Mouse (Mus musculus): ENCODE data around the gene Tspan5. TPM values are rescaled to one million over a fixed set of nuclear protein-coding genes. Genes with fewer than 3 reads are reported as not detected.

Tspan5 gene
- total RNA-seq, 1 experiment = 12.7 TPM

GRCm38 (mm10) chr3:138713141-138713540, 28.9 kb upstream of the Tspan5 start:
- H3K9ac ChIP-seq (ENCODE audit: insufficient read depth, low read depth, low read length, poor library complexity, severe bottlenecking) = no peak overlapping the region
- no peaks in the 10 kb centered on the region for H3K36me3 ChIP-seq (ENCODE audit: control insufficient read depth, insufficient read depth, low read length, poor library complexity, severe bottlenecking)
- no peak for DNase-seq (ENCODE audit: low read depth, low spot score)
- no peak overlapping the region for H3K27ac ChIP-seq (ENCODE audit: insufficient read depth, low read depth, low read length, poor library complexity, severe bottlenecking)
- TF ChIP-seq ZNF384 (IDR thresholded peaks at IDR 0.05; ENCODE audit: low read depth, low read length) = no peak
- TF ChIP-seq ZC3H11A (IDR thresholded peaks at IDR 0.05; ENCODE audit: borderline replicate concordance, low read depth, low read length) = no peak; the same call in 1 of the 2 replicates
- TF ChIP-seq CHD2 (IDR thresholded peaks at IDR 0.05; ENCODE audit: low read depth, low read length) = no peak
- TF ChIP-seq HCFC1 (IDR thresholded peaks at IDR 0.05; ENCODE audit: borderline replicate concordance, insufficient read depth, low read length) = no peak
- TF ChIP-seq MAFK (IDR thresholded peaks at IDR 0.05; ENCODE audit: insufficient read depth, low read depth, low read length) = no peak
- no peaks in the 10 kb centered on the region for H3K4me1 ChIP-seq (ENCODE audit: control insufficient read depth in 2 of 2, insufficient read depth in 2 of 2, low read length in 2 of 2, poor library complexity in 1 of 2)
- in situ Hi-C loops (cut with MboI; ENCODE audit: low sequenced_read_pairs in 2 of 2, unreplicated experiment in 2 of 2) = no loop called here
- H3K9me3 ChIP-seq (ENCODE audit: control insufficient read depth, insufficient read depth, low read depth, low read length) = no peaks in the 10 kb centered on the region
- H3K4me3 ChIP-seq (ENCODE audit: insufficient read depth in 1 of 2, low read depth in 1 of 2, low read length in 2 of 2, poor library complexity in 1 of 2, severe bottlenecking in 1 of 2) = no peak overlapping the region

GRCm38 (mm10) chr3:138714788-138715187, 27.2 kb upstream of the Tspan5 start:
- TF ChIP-seq MAFK (IDR thresholded peaks at IDR 0.05; ENCODE audit: insufficient read depth, low read depth, low read length) (no peak), HCFC1 (IDR thresholded peaks at IDR 0.05; ENCODE audit: borderline replicate concordance, insufficient read depth, low read length) (no peak), ZC3H11A (IDR thresholded peaks at IDR 0.05; ENCODE audit: borderline replicate concordance, low read depth, low read length) (no peak), CHD2 (IDR thresholded peaks at IDR 0.05; ENCODE audit: low read depth, low read length) (no peak), ZNF384 (IDR thresholded peaks at IDR 0.05; ENCODE audit: low read depth, low read length) (no peak)
- no peak overlapping the region for H3K4me3 ChIP-seq (ENCODE audit: insufficient read depth in 1 of 2, low read depth in 1 of 2, low read length in 2 of 2, poor library complexity in 1 of 2, severe bottlenecking in 1 of 2)
- H3K36me3 ChIP-seq (ENCODE audit: control insufficient read depth, insufficient read depth, low read length, poor library complexity, severe bottlenecking) = no peaks in the 10 kb centered on the region
- H3K27ac ChIP-seq (ENCODE audit: insufficient read depth, low read depth, low read length, poor library complexity, severe bottlenecking) = no peak overlapping the region
- no peaks in the 10 kb centered on the region for H3K4me1 ChIP-seq (ENCODE audit: control insufficient read depth in 2 of 2, insufficient read depth in 2 of 2, low read length in 2 of 2, poor library complexity in 1 of 2)
- in situ Hi-C loops (cut with MboI; ENCODE audit: low sequenced_read_pairs in 2 of 2, unreplicated experiment in 2 of 2) = no loop called here
- no peaks in the 10 kb centered on the region for H3K9me3 ChIP-seq (ENCODE audit: control insufficient read depth, insufficient read depth, low read depth, low read length)
- DNase-seq (ENCODE audit: low read depth, low spot score) = no peak
- no peak overlapping the region for H3K9ac ChIP-seq (ENCODE audit: insufficient read depth, low read depth, low read length, poor library complexity, severe bottlenecking)

DNA sequence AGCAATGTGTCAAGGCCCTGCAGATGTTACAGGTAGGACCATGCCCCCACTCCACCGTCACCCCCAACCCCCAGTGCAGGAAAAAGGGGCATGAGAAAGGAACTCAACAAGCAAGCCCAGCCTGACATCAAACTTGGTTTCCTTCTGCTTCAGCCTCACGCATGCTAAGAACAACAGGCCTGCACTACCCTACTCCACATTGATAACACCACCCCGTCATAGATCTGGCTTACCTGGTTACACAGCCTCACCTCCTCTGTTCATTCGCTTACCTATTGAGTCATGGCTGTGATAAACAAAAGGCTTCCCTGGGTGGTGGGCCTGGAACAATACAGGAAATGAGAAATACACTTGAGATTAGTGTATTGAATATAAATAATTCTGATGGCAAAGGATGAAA, 26.8 kb upstream of the Tspan5 start:
- Histone ChIP-seq H3K4me1 (ENCODE audit: control insufficient read depth in 2 of 2, insufficient read depth in 2 of 2, low read length in 2 of 2, poor library complexity in 1 of 2) (no peaks in the 10 kb centered on the region), H3K27ac (ENCODE audit: insufficient read depth, low read depth, low read length, poor library complexity, severe bottlenecking) (no peak overlapping the region), H3K36me3 (ENCODE audit: control insufficient read depth, insufficient read depth, low read length, poor library complexity, severe bottlenecking) (no peaks in the 10 kb centered on the region), H3K9me3 (ENCODE audit: control insufficient read depth, insufficient read depth, low read depth, low read length) (no peaks in the 10 kb centered on the region), H3K4me3 (ENCODE audit: insufficient read depth in 1 of 2, low read depth in 1 of 2, low read length in 2 of 2, poor library complexity in 1 of 2, severe bottlenecking in 1 of 2) (no peak overlapping the region), H3K9ac (ENCODE audit: insufficient read depth, low read depth, low read length, poor library complexity, severe bottlenecking) (no peak overlapping the region)
- in situ Hi-C loops (cut with MboI; ENCODE audit: low sequenced_read_pairs in 2 of 2, unreplicated experiment in 2 of 2) = no loop called here
- TF ChIP-seq CHD2 (IDR thresholded peaks at IDR 0.05; ENCODE audit: low read depth, low read length) = no peak
- TF ChIP-seq HCFC1 (IDR thresholded peaks at IDR 0.05; ENCODE audit: borderline replicate concordance, insufficient read depth, low read length) = no peak
- TF ChIP-seq ZNF384 (IDR thresholded peaks at IDR 0.05; ENCODE audit: low read depth, low read length) = no peak
- TF ChIP-seq ZC3H11A (IDR thresholded peaks at IDR 0.05; ENCODE audit: borderline replicate concordance, low read depth, low read length) = no peak
- no peak for TF ChIP-seq MAFK (IDR thresholded peaks at IDR 0.05; ENCODE audit: insufficient read depth, low read depth, low read length)
- DNase-seq (ENCODE audit: low read depth, low spot score) = no peak

DNA sequence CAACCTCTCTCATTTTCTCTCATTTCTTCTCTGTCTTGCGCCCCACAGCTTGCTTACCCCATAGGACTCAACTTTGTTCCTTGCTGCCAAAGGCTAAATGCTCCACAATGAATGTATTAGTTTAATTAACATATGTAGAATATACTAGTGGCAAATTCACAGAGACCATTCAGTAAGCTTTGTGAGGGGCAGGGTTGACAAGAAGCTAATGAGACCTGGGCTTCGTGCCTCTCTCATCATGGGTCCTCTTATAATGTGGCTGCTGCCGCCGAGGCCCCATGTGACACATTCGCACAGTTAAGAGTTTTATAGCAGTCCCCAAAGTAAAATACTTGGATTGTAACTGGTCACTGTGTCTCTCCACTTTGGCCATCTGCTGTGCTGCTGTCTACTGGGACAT, 25.0 kb upstream of the Tspan5 start:
- H3K9ac ChIP-seq (ENCODE audit: insufficient read depth, low read depth, low read length, poor library complexity, severe bottlenecking) = no peak overlapping the region
- in situ Hi-C loops (cut with MboI; ENCODE audit: low sequenced_read_pairs in 2 of 2, unreplicated experiment in 2 of 2) = no loop called here
- no peak for DNase-seq (ENCODE audit: low read depth, low spot score)
- TF ChIP-seq MAFK (IDR thresholded peaks at IDR 0.05; ENCODE audit: insufficient read depth, low read depth, low read length) (no peak), CHD2 (IDR thresholded peaks at IDR 0.05; ENCODE audit: low read depth, low read length) (no peak), HCFC1 (IDR thresholded peaks at IDR 0.05; ENCODE audit: borderline replicate concordance, insufficient read depth, low read length) (no peak), ZC3H11A (IDR thresholded peaks at IDR 0.05; ENCODE audit: borderline replicate concordance, low read depth, low read length) (no peak), ZNF384 (IDR thresholded peaks at IDR 0.05; ENCODE audit: low read depth, low read length) (no peak)
- no peaks in the 10 kb centered on the region for H3K9me3 ChIP-seq (ENCODE audit: control insufficient read depth, insufficient read depth, low read depth, low read length)
- H3K4me3 ChIP-seq (ENCODE audit: insufficient read depth in 1 of 2, low read depth in 1 of 2, low read length in 2 of 2, poor library complexity in 1 of 2, severe bottlenecking in 1 of 2) = no peak overlapping the region
- no peak overlapping the region for H3K27ac ChIP-seq (ENCODE audit: insufficient read depth, low read depth, low read length, poor library complexity, severe bottlenecking)
- H3K36me3 ChIP-seq (ENCODE audit: control insufficient read depth, insufficient read depth, low read length, poor library complexity, severe bottlenecking) = no peaks in the 10 kb centered on the region
- no peaks in the 10 kb centered on the region for H3K4me1 ChIP-seq (ENCODE audit: control insufficient read depth in 2 of 2, insufficient read depth in 2 of 2, low read length in 2 of 2, poor library complexity in 1 of 2)

- DNase-seq (ENCODE audit: low read depth, low spot score) = no peak
- Histone ChIP-seq H3K36me3 (ENCODE audit: control insufficient read depth, insufficient read depth, low read length, poor library complexity, severe bottlenecking) (no peaks in the 10 kb centered on the region), H3K4me1 (ENCODE audit: control insufficient read depth in 2 of 2, insufficient read depth in 2 of 2, low read length in 2 of 2, poor library complexity in 1 of 2) (peaks cover 0 to 2% of the 10 kb centered on the region in 2 experiments; a peak in 1 of 4 replicates), H3K4me3 (ENCODE audit: insufficient read depth in 1 of 2, low read depth in 1 of 2, low read length in 2 of 2, poor library complexity in 1 of 2, severe bottlenecking in 1 of 2) (no peak overlapping the region), H3K9ac (ENCODE audit: insufficient read depth, low read depth, low read length, poor library complexity, severe bottlenecking) (no peak overlapping the region), H3K27ac (ENCODE audit: insufficient read depth, low read depth, low read length, poor library complexity, severe bottlenecking) (no peak overlapping the region), H3K9me3 (ENCODE audit: control insufficient read depth, insufficient read depth, low read depth, low read length) (no peaks in the 10 kb centered on the region)
- in situ Hi-C loops (cut with MboI; ENCODE audit: low sequenced_read_pairs in 2 of 2, unreplicated experiment in 2 of 2) = no loop called here
- TF ChIP-seq ZC3H11A (IDR thresholded peaks at IDR 0.05; ENCODE audit: borderline replicate concordance, low read depth, low read length) (no peak), MAFK (IDR thresholded peaks at IDR 0.05; ENCODE audit: insufficient read depth, low read depth, low read length) (no peak), HCFC1 (IDR thresholded peaks at IDR 0.05; ENCODE audit: borderline replicate concordance, insufficient read depth, low read length) (no peak), ZNF384 (IDR thresholded peaks at IDR 0.05; ENCODE audit: low read depth, low read length) (no peak), CHD2 (IDR thresholded peaks at IDR 0.05; ENCODE audit: low read depth, low read length) (no peak)
These were observed 19.8 kb upstream of the Tspan5 start for GRCm38 (mm10) chr3:138722152-138722551.
